Mouse (Mus musculus) CH12F3 (cell line): ENCODE results near the gene Inhba.

ENCODE experiments used
- in situ Hi-C: fragments of 300-500 bp; cut with MboI; formaldehyde crosslinking; loops from 2 replicates; pipeline ENCODE4 v1.14.3; 2020; ENCODE audit warnings: low sequenced_read_pairs

Gene Inhba

DNA sequence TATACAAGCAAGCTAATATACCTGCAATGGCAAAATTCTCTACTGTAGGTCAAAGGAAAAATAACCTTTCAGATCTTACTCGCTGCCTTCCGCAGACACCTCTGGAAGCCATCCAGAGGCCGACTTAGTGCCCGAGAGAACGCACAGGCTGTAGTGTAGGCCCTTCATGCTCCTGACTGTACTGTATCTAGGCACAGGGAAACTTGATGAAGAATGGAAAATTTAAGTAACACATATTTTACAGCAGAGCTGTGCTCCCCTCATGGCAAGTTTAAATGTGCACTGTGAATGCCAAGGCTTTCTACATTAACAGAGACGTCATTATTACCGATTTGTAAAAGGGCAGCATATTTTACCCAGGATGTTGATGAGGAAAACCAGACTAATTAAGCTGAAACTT lies 10.2 kb downstream of the Inhba start:
- in situ Hi-C loops = loop anchor here (25.0 kb wide), 2 partner anchors 740 to 1415 kb away; no protein-coding TSS in a partner anchor

DNA sequence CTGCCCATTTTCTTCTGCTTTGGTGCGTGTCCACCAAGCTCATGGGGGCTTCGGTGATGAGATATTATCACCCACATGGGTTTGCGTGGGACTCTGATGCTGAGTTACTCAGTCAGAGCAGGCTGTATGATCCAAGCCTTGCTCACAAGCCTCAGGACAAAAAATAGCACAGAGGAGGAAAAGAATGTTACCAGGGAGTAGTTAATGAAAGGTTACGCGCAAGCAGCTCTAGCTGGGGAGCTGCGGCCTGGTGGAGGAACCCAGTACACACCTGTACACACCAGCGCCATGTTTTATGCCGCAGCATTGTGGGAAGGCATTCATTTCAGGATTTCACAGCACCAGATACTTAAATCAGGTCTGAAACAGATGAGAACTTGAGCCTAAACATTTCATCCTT lies 10.9 kb downstream of the Inhba start:
- in situ Hi-C loops = loop anchor here (25.0 kb wide), 2 partner anchors 740 to 1415 kb away; no protein-coding TSS in a partner anchor

DNA sequence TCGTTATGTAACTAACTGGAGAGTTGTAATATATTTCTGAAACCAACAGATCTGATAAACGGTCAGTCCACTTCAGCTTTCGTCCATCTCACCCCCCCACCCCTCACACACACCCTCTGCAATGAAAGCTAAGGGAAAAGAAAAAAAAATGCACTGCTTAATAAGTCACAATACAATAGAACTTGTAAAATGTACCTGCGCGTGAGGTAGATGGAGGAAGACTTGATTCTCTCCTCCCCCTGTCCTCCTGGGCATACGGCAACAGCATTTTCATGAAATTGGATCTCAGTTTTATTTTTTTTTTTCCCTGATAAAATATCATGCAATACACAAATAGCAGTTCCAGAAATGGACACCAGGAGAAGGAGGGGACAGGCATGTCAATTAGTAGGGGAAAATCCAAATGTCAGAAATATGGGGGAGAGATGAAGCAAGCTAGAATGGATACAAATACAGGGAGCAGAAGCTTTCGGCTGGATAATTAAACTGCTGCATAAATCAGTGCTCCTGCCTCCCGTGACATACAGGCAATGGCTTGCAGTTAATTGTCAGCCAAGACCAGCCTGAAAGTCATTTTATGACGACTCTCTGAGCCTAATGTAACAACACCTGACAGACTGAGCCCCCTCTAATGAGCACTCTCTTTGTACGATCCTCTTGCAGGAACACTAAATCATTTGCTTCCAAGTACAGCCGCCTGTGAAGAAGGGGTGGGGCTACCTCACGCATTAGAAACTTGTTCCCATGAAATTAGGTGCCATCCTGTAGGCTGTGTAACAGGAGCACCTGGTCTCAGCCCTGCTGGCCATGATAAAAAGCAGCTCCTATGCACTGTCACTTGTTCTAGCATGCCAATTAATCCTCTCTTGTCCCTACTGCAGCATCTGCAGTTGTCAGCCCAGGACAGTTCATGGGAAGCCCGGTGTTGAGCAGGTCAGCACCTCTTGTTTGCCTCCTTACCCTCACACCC lies 11.7 kb downstream of the Inhba start:
- in situ Hi-C loops = loop anchor here (25.0 kb wide), 2 partner anchors 739 to 1414 kb away; no protein-coding TSS in a partner anchor

DNA sequence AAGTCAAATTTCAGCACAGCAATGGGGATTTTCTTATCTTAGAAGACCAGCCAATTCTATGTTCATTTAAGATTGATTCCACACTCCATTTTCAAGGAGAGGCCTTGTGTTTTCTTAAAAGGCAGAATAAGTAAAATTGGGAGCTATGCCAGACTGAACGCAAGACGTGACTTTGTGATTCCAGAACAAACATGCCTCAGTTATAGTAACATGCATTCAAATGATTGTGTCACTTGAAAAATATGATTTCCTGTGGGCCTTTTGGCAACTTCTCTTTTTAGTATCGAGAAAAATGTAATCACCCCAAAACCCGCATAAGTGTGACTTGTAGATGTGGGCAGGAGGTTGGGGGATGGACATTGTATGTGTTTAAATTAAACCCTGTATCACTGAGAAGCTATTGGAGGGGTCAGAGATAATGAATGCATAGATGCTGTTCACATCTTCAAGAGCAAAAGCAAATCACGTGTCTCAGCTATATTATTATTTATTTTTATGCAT lies 19.0 kb downstream of the Inhba start:
- in situ Hi-C loops = no loop called here

DNA sequence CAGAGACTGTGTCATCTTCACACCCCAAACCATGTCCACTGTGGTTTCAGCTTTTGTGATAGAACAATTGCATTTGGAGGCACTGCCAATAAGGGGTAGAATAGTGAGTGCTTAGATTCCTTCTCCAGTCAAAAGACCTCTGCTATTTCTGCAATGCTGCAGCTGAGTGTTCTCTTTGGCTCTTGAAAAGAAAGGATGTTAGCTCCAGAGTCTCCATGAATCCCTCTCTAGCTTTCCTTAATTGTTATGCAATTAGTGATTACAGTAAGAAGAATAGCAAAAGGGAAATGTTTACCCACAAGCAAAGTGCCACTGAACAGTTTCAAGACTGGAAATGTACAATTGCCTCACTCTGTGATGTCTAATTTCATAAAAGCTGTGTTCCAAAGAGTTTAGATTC lies 20.8 kb downstream of the Inhba start:
- in situ Hi-C loops = no loop called here

DNA sequence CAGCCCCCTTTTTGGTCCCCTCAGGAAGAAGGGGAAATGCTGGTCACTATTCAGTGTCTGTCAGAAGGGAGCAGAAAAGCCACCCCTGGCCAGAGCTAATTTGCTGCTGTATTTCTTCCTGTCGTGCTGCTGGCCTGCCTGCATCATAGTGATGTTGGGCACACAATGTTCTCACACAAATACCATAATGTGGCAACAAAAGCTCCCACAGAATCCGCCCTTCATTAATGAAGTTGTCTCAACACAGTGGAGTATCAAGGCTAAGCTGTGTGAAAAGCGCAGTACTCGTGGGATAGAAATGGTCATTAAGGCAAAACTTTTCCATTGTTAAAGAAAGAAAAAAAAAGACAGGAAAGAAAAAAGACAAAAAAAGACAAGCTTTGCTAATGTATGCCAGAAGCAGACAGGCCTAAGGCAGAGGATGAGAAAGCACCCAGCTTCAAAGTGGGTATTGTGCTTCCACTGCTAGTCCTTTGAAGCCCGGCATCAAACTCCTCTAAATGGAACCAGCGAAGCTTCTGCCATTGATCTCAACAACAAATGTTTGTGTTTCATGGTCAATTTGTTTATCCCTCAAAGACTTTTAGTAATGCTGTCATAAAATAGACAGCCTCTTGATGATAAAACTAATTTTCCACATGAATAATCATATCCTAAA lies 21.4 kb downstream of the Inhba start:
- in situ Hi-C loops = no loop called here

DNA sequence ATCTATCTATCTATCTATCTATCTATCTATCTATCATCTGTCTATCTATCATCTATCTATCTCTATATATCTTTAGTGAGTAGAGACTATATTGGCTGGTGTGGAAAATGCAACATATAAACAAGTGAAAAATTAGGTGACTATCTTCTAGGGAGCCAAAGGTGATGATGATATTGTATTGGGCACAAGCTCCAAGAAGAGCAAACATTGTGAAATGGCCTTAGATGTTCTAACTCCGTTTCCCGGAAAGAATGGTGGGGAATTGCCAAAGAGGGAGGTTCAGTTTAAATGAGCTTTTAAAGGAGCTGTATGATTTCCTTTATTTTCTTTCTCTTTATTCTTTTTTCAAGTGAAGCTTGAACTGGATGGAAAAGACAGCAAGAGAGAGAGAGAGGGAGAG lies 57.4 kb downstream of the Inhba start:
- in situ Hi-C loops = no loop called here

DNA sequence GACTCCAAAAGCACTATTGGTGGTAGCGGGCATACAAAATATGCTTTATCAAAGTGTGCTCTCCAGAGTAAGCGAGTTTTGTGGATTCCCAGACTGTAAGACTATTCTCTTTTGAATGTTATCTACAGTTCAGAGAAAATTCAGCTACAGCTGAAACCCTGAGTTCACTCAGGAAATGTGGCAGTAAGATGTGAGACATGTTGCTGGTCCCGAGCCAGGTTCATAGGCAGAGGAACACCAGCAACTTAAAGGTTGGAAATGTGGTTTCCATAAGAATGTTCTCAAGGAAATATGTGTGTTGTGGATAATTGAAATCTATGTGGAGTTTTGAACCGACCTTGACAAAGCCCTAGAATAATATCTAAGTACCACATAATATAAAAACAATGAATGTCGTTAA lies 65.6 kb downstream of the Inhba start:
- in situ Hi-C loops = no loop called here

DNA sequence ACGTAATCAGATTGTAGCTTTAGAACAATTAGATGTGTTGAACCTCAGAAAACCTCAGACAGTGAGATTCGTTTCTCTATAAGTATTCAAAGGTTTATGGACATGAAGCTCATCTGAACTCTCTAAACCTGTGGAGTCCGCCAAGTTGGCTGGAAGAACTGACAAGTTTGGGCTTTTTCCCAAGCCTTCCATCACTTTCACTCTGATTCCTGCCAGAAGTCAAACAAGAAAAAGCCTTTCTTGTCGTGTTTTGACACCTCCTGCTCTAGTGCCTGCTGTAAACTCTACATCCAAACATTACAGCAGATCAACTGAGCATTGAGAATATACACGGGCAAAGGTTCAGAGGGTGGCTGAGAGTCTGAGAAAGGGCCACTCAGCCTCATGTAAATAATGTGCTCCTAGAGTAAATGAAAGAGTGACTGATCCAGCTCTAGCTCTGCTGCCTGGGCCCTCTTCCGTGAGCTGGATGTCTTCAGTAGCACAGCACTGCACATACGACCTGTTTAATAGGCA lies 66.6 kb downstream of the Inhba start:
- in situ Hi-C loops = no loop called here

DNA sequence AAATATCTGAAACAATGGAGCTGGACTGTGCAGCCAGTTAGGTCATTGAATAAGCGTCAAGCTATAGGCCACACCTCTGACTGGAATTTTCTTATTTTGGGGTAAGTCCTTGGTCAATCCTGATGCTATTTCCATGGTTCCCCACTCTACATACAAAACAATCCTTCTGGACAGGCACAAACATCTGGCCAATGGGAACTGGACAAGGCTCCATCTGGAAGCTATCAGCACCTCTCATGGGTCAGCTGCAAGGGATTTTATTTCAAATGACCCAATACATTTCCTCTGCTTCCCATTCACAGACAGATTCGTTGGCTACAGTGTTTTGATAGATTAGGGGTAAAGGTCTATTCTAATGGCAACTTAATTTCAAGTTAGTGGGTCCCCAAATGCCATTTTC lies 68.6 kb downstream of the Inhba start:
- in situ Hi-C loops = no loop called here
